Mouse (Mus musculus) G1E (cell line): ENCODE results near the gene Cdkl5.

Source experiments
- CTCF ChIP-seq: IDR thresholded peaks from 2 replicates; pipeline ENCODE4 v1.5.1; 2012; ENCODE audit warnings: low read depth, low read length, inconsistent platforms, mixed read lengths
- GATA1 ChIP-seq: IDR thresholded peaks from 2 replicates; pipeline ENCODE4 v1.6.1; 2012; ENCODE audit warnings: borderline replicate concordance, low read length, inconsistent platforms, mixed read lengths
- TAL1 ChIP-seq: conservative IDR thresholded peaks from 2 replicates; pipeline ENCODE4 v1.6.1; 2012; ENCODE audit warnings: low read depth, low read length, inconsistent platforms, mixed read lengths

- no peak for TF ChIP-seq CTCF
- TF ChIP-seq GATA1 = no peak
- TF ChIP-seq TAL1 = no peak
Measured at GRCm38 (mm10) chrX:160992703-160993102, 1.8 kb downstream of the Cdkl5 start.
